Mouse (Mus musculus) midbrain, embryonic 12.5 days (tissue): ENCODE data around the gene Dkk2. TPM values are rescaled to one million over a fixed set of nuclear protein-coding genes. Genes with fewer than 3 reads are reported as not detected.
A peak's percentile ranks its signal among the peaks of the same experiment; 100 is the strongest.
"Not testable (repeated sequence)": the region's sequence is repeated elsewhere in the genome, so short reads cannot be mapped to it uniquely, and the experiment has no call there.

Experiments
- ATAC-seq: fragments of 200-750 bp; cut with Nextera tagmentation; 2 replicates; pipeline ENCODE4 v1.8.0; 2017; ENCODE audit warnings: low read depth, moderate TSS enrichment, moderate library complexity; ENCODE audit not compliant: low FRiP score
- H3K27ac ChIP-seq: fragments of 300-500 bp; sonication (generic); replicated peaks from 2 replicates; pipeline ENCODE4 v1.5.1; 2016; ENCODE audit warnings: mild to moderate bottlenecking
- H3K27me3 ChIP-seq: fragments of 300-500 bp; sonication (generic); 2 replicates; pipeline ENCODE4 v1.6.1; 2016; ENCODE audit warnings: mild to moderate bottlenecking
- H3K36me3 ChIP-seq: fragments of 300-500 bp; sonication (generic); 2 replicates; pipeline ENCODE4 v1.6.1; 2016
- H3K4me1 ChIP-seq: fragments of 300-500 bp; sonication (generic); 2 replicates; pipeline ENCODE4 v1.6.1; 2016
- H3K4me2 ChIP-seq: fragments of 300-500 bp; sonication (generic); replicated peaks from 2 replicates; pipeline ENCODE4 v1.6.1; 2016; ENCODE audit warnings: mild to moderate bottlenecking, moderate library complexity
- H3K4me3 ChIP-seq: fragments of 300-500 bp; sonication (generic); 2 replicates; pipeline ENCODE4 v1.5.1; 2016; ENCODE audit warnings: mild to moderate bottlenecking
- H3K9ac ChIP-seq: fragments of 300-500 bp; sonication (generic); replicated peaks from 2 replicates; pipeline ENCODE4 v1.6.1; 2016; ENCODE audit warnings: mild to moderate bottlenecking, moderate library complexity
- H3K9me3 ChIP-seq: fragments of 300-500 bp; sonication (generic); 2 replicates; pipeline ENCODE4 v1.6.1; 2016; ENCODE audit warnings: mild to moderate bottlenecking
- WGBS: fragments of 180-500 bp; shearing (Covaris S2); methylation state at CpG from one replicate; pipeline ENCODE4 v1.1.7; 2016; 5-methylcytosine and 5-hydroxymethylcytosine counted together
- polyA plus RNA-seq: library from polyadenylated mRNA; unstranded; fragments of >200 nt; fragmentation: Nextera tagmentation; extraction: Ambion mirVana; gene quantifications from 2 replicates; pipeline ENCODE4 v1.2.1, GENCODE M21; 2016

Dkk2 gene
- 14.7 and 22.2 TPM in 2 replicates for polyA plus RNA-seq

DNA sequence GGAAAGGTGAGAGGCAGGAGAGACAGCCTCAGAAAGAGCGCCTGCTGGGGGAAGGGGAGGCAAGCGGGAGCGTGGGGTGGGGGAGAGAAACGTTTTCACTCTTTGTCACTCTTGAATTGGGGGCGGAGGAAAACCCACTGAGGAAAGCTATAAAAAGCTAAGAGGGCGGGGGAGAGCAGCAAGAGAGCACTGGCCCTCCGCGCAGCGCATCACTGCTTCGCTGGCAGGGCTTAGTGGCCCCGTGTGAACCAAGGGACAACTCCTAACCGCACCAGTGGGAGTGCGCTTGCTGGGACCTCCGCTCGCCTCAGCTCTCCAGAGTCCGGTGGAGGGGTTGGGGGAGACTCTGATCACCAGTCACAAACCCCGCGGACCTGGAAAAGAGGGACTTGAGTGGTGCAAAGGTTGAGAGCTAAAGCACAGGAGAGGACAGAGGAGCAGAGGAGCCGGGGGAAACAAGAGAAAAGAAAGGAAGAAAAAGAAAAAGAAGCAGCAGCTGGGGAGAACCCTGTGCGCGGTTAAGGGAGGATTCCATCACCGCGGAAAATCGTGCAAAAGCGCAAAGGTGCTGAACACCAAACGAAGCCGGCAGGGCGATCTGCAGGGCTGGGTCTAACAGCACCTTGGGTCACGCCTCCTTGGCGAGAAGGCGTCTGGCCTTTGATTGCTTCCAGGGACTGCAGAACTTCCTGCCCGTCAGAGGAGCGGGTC, at the start of gene Dkk2:
TSS of gene Dkk2 (plus strand) at position 181 of the 711 bp plus-strand sequence.
- Histone ChIP-seq H3K36me3 (no peaks in the 10 kb centered on the region), H3K27ac (no peak within 1 kb of the TSS)
- under 1% methylated on average over 33 of the region's 33 CpGs for WGBS

DNA sequence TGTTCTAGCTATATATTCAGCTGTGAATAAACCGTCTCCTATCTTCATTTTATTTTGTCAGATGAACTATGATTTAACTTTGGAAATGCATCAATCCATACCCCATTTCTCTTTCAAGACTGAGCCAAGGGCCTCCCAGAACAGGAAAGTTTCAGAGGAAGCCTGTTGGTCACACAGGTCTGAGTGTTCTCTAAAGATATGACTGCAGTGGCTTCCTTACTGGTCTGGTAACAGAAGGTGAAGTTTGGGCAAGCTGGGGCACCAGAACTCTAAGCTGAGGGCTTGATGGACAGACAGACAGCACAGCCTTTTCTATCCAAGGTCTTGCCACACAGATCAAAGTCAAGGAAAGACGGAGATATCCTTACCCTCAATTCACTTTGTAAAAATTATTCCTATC, 48.4 kb upstream of the Dkk2 start:
- H3K27ac ChIP-seq, result no peak overlapping the region
- no peak overlapping the region for H3K9ac ChIP-seq
- H3K4me1 ChIP-seq, result no peaks in the 10 kb centered on the region; the same call in 1 of the 2 replicates
- no peaks in the 10 kb centered on the region for H3K27me3 ChIP-seq
- no peak overlapping the region for H3K4me3 ChIP-seq
- WGBS, result 90% methylated on average over 2 of the region's 2 CpGs
- no peak overlapping the region for H3K4me2 ChIP-seq
- no peaks in the 10 kb centered on the region for H3K36me3 ChIP-seq
- no peaks in the 10 kb centered on the region for H3K9me3 ChIP-seq
- ATAC-seq, result no peak

More for the DNA sequence above, at the start of gene Dkk2:
- Histone ChIP-seq H3K9ac (peak within 1 kb of the TSS; percentile 56), H3K27me3 (peaks cover 39% of the 10 kb centered on the region), H3K9me3 (no peaks in the 10 kb centered on the region), H3K4me1 (peaks cover 30% of the 10 kb centered on the region), H3K4me3 (peak within 1 kb of the TSS; percentile 52), H3K4me2 (peak within 1 kb of the TSS; percentile 93)
- peak; percentile 71 for ATAC-seq

DNA sequence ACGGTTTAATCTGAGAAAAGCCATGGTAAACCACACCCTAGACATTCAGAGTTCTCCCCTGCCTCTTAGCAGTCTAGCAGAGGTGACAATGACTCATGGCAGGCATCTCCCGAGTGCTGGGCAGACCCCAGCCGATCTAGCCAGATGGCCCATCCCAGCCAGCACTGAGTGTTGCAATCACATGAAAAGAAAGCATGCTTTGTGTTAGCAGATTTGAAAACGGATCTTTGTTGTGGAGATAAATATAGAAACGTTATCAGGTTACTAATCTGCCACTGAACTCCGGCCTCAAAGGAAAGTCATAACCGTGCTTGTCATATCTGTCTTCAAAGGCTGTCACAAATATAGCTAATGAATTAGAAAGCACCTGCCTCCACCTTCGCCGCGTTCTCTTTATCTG, 47.4 kb upstream of the Dkk2 start:
- no peaks in the 10 kb centered on the region for H3K9me3 ChIP-seq
- WGBS, result 59% methylated on average over 10 of the region's 10 CpGs
- no peak overlapping the region for H3K4me3 ChIP-seq
- H3K36me3 ChIP-seq, result no peaks in the 10 kb centered on the region
- H3K9ac ChIP-seq, result no peak overlapping the region
- H3K4me1 ChIP-seq, result no peaks in the 10 kb centered on the region; the same call in 1 of the 2 replicates
- no peaks in the 10 kb centered on the region for H3K27me3 ChIP-seq
- no peak overlapping the region for H3K4me2 ChIP-seq
- no peak for ATAC-seq
- H3K27ac ChIP-seq, result no peak overlapping the region

DNA sequence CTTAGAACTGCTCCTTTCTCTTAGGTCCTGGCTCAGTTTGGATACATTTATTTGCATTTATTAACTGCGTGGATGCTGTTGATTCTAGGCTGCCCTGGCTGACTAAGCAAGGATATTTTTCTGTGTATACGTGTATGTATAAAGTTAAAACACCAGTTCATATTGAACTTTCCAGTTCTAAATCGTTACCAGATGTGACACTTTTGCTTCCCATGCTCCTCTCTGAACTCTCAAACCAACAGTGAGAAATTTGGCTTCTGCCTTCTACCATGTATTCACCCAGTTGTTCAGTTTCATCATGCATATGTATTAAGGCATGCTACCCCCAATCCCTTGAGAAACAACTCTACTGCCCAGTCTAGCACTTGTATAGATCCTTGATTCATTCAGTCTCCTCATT, 45.0 kb upstream of the Dkk2 start:
- Histone ChIP-seq H3K9me3 (no peaks in the 10 kb centered on the region), H3K9ac (no peak overlapping the region), H3K4me3 (no peak overlapping the region), H3K27me3 (no peaks in the 10 kb centered on the region), H3K36me3 (no peaks in the 10 kb centered on the region), H3K27ac (no peak overlapping the region), H3K4me2 (no peak overlapping the region), H3K4me1 (no peaks in the 10 kb centered on the region)
- 75% methylated on average over 3 of the region's 3 CpGs for WGBS
- no peak for ATAC-seq

DNA sequence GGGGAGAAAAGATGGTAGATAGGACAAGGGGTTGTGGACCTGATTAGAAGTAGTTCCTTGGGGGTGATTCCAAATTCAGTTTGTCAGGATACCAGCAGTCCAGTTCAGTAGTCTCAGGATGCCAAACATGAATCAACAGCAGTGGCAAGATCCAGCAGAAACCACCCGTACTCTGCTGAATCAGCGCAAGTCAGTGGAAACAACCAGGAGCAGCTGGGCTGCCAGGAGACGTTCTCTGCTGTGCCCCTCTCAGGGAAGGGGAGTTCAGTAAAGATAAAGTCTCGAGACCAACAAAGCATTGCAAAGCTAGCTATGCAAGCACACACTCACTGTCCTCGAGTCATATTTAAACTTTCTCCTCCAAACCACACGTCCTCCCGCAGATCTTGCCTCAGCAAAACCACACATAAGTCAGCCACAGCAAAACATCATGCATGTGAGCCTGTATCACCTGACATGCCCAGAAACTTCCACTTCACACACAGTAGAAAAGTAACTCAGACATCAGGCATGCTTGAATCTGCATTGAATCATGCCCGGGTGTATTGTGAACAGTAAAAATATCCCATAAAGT, 34.1 kb upstream of the Dkk2 start:
- no peak overlapping the region for H3K4me2 ChIP-seq
- 89% methylated on average over 8 of the region's 8 CpGs for WGBS
- H3K9me3 ChIP-seq, result no peaks in the 10 kb centered on the region
- ATAC-seq, result no peak
- no peak overlapping the region for H3K4me3 ChIP-seq
- no peak overlapping the region for H3K27ac ChIP-seq
- H3K36me3 ChIP-seq, result no peaks in the 10 kb centered on the region
- no peaks in the 10 kb centered on the region for H3K4me1 ChIP-seq
- H3K9ac ChIP-seq, result no peak overlapping the region
- no peaks in the 10 kb centered on the region for H3K27me3 ChIP-seq

DNA sequence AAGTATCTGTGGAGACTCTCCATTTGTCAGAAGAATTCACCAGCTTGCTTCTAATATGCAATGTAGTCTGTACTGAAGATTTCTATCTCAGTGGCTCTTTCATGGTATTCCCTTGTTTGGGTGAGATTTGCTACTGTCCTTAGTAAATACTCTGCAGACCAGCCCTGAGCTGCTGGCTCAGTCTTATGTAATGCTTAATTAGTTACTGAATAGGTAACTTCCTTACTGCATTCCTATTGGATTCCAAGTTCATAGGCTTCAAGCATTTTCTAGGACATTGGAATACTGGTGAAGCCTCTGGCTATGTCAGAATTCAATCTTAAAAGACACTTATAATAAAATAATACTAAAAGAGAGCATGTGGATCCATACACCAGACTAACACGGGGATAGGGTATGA, 22.3 kb upstream of the Dkk2 start:
- not testable (repeated sequence) for H3K9me3 ChIP-seq, H3K4me2 ChIP-seq, H3K36me3 ChIP-seq, H3K27ac ChIP-seq, H3K9ac ChIP-seq, ATAC-seq, H3K27me3 ChIP-seq, H3K4me1 ChIP-seq, H3K4me3 ChIP-seq
- WGBS, result 66% methylated on average over 1 of the region's 1 CpGs

DNA sequence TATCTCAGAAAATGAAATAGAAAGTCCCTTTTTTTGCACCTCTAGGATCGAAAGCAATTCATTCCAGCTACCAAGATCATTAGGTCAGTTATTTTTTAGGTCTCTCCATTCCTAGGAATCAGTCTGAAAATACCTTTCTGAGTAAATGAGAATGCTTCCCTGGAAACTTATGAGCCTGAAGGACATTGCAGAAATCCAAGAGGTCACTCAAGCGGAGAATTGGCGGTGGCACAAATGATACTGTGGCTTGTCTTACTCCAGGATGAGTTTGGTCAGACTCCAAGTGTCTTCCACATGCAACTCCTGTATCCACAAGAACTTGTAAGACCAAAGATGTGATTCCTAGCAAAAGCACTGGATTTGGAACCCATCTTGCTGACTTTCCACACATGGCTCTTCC, 21.7 kb upstream of the Dkk2 start:
- Histone ChIP-seq H3K4me1 (no peaks in the 10 kb centered on the region), H3K4me3 (no peak overlapping the region), H3K9me3 (no peaks in the 10 kb centered on the region), H3K27ac (no peak overlapping the region), H3K36me3 (no peaks in the 10 kb centered on the region), H3K4me2 (no peak overlapping the region), H3K27me3 (no peaks in the 10 kb centered on the region), H3K9ac (no peak overlapping the region)
- ATAC-seq, result no peak
- WGBS, result 93% methylated on average over 3 of the region's 3 CpGs

DNA sequence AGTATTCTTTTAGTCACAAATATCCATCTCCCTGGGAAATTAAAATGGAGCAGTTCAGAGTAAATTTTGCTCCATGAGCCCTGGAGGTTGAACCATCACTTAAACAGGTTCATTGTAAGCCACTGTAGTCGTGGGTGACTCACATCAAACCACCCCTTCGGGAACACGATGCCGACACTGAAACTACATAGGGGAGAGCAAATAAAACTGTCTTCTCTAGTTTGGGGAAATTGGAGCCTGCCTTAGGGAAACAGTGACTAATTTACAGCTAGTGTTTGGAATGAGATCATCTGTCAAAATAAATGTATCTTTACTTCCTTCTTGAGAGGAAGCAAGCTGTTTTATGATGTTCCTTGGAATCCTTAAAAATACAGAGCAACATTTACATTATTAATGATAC, 21.1 kb upstream of the Dkk2 start:
- H3K27me3 ChIP-seq, result no peaks in the 10 kb centered on the region
- H3K27ac ChIP-seq, result no peak overlapping the region
- no peaks in the 10 kb centered on the region for H3K4me1 ChIP-seq
- H3K4me2 ChIP-seq, result no peak overlapping the region
- H3K4me3 ChIP-seq, result no peak overlapping the region
- H3K36me3 ChIP-seq, result no peaks in the 10 kb centered on the region
- 83% methylated on average over 4 of the region's 4 CpGs for WGBS
- no peak for ATAC-seq
- H3K9me3 ChIP-seq, result no peaks in the 10 kb centered on the region
- no peak overlapping the region for H3K9ac ChIP-seq

DNA sequence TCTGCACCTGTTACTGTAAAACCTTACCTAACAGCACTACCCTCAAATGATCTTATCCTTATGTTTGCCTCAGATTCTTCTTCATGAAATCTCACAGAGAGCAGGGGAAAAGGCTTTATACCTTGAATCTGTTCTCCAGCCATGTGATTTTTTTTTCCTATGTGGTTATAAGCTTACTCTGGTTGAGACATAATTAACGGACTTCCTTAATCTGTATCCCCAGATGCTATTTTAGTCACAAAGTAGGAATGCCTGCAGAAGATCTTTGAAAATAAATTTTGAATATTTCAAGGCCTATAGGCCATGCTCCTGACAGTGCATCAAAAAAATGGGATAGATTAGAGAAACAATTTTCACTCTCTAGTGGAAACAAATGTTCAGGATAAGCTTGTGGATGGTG, 20.2 kb upstream of the Dkk2 start:
- Histone ChIP-seq H3K27me3 (no peaks in the 10 kb centered on the region), H3K36me3 (no peaks in the 10 kb centered on the region), H3K9ac (no peak overlapping the region), H3K4me1 (no peaks in the 10 kb centered on the region), H3K4me2 (no peak overlapping the region), H3K9me3 (no peaks in the 10 kb centered on the region), H3K4me3 (no peak overlapping the region), H3K27ac (no peak overlapping the region)
- WGBS, result 88% methylated on average over 1 of the region's 1 CpGs
- ATAC-seq, result no peak

DNA sequence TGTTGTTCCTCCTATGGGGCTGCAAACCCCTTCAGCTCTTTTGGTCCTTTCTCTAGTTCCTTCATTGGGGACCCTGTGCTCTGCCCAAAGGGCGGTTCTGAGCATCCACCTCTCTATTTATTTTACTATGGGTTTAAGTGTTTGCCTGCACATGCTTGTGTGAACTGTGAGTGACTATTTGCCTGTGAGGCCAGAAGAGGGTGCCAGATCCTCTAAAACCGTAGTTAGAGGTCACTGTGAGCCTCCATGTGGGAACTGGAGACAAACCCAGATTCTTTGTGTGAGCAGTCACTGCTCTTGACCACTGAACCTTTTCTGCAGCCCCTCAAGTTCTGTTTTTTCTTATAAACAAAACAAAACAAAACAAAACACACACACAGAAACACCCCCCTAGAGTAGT, 14.1 kb upstream of the Dkk2 start:
- Histone ChIP-seq H3K9me3 (no peaks in the 10 kb centered on the region), H3K4me1 (no peaks in the 10 kb centered on the region), H3K27me3 (no peaks in the 10 kb centered on the region), H3K9ac (no peak overlapping the region), H3K36me3 (no peaks in the 10 kb centered on the region), H3K27ac (no peak overlapping the region), H3K4me2 (no peak overlapping the region), H3K4me3 (no peak overlapping the region)
- no peak for ATAC-seq
- WGBS, result 42% methylated on average over 2 of the region's 2 CpGs

DNA sequence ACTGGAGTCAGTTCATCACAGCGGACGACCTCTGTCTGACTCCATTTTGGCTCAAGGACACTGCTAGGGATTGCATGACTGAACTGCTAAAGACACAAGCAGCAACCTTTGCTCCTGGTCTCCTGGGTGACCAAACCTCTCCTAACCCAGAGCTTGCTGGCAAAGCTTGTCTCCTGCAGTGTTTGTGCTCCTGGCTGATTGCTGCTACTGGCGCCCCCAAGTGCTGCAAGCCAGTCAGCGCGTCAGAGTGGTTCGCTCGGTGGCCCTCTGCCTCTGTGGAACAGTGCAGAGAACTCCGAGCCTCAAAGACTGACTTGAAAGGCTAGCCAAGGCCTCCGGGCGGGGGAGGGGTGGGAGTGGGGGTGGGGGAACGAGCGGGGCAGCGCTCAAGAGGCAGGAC, 1.1 kb upstream of the Dkk2 start:
- 0 out of 2 replicates have a peak overlapping the region, but pooled peaks have one; percentile 8 for H3K9ac ChIP-seq
- H3K27me3 ChIP-seq, result peaks cover 39% of the 10 kb centered on the region
- no peaks in the 10 kb centered on the region for H3K9me3 ChIP-seq
- no peaks in the 10 kb centered on the region for H3K36me3 ChIP-seq
- no peak overlapping the region for H3K27ac ChIP-seq
- peak overlapping the region; percentile 52 for H3K4me3 ChIP-seq
- ATAC-seq, result peak; percentile 72
- 2% methylated on average over 13 of the region's 13 CpGs for WGBS
- peak overlapping the region; percentile 93 for H3K4me2 ChIP-seq
- H3K4me1 ChIP-seq, result peaks cover 30% of the 10 kb centered on the region

DNA sequence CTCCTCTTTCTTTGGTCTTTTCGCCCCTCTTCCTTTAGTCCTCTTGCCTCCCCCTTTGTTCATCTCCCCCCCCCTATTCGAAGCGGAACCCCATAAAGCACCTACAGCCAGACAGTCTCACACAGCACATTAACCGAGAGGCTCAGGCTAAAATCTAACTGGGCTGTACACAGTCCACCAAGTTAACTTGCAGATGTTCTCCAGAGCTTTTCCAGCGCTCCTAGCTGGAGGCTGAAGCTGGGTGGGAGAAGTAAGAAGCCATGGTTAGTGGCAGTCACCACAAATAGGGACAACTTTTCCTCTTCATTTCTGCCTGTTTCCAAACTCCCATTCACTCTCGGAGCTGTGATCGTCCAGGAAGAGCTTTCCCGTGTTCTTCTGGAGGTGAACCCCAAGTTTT, 412 bp upstream of the Dkk2 start:
- Histone ChIP-seq H3K9ac (0 out of 2 replicates have a peak overlapping the region, but pooled peaks have one; percentile 8), H3K4me3 (peak overlapping the region; percentile 52), H3K27me3 (peaks cover 39% of the 10 kb centered on the region), H3K4me1 (peaks cover 30% of the 10 kb centered on the region), H3K9me3 (no peaks in the 10 kb centered on the region), H3K4me2 (peak overlapping the region; percentile 93), H3K27ac (no peak overlapping the region), H3K36me3 (no peaks in the 10 kb centered on the region)
- under 1% methylated on average over 8 of the region's 8 CpGs for WGBS
- ATAC-seq, result peak; percentile 13; the same call in 1 of the 2 replicates
